Mouse (Mus musculus) hindbrain, embryonic 15.5 days (tissue): ENCODE measurements around the gene Ahnak. TPM values are rescaled to one million over a fixed set of nuclear protein-coding genes. Genes with fewer than 3 reads are reported as not detected.
A peak's percentile ranks its signal among the peaks of the same experiment; 100 is the strongest.
"Not testable (repeated sequence)": the region's sequence is repeated elsewhere in the genome, so short reads cannot be mapped to it uniquely, and the experiment has no call there.

Experiments used
- ATAC-seq: fragments of 200-750 bp; cut with Nextera tagmentation; 2 replicates; pipeline ENCODE4 v1.8.0; 2017; ENCODE audit warnings: low read depth, moderate number of reproducible peaks, moderate TSS enrichment; ENCODE audit not compliant: low FRiP score
- H3K27ac ChIP-seq: fragments of 300-500 bp; sonication (generic); replicated peaks from 2 replicates; pipeline ENCODE4 v1.5.1; 2015; ENCODE audit warnings: mild to moderate bottlenecking, inconsistent platforms
- H3K27me3 ChIP-seq: fragments of 300-500 bp; sonication (generic); 2 replicates; pipeline ENCODE4 v1.6.1; 2015; ENCODE audit warnings: control low read depth, inconsistent platforms
- H3K36me3 ChIP-seq: fragments of 300-500 bp; sonication (generic); 2 replicates; pipeline ENCODE4 v1.6.1; 2015; ENCODE audit warnings: control low read depth, inconsistent platforms
- H3K4me1 ChIP-seq: fragments of 300-500 bp; sonication (generic); replicated peaks from 2 replicates; pipeline ENCODE4 v1.6.1; 2015; ENCODE audit warnings: control low read depth, inconsistent platforms
- H3K4me2 ChIP-seq: fragments of 300-500 bp; sonication (generic); 2 replicates; pipeline ENCODE4 v1.6.1; 2015; ENCODE audit warnings: moderate library complexity, mild to moderate bottlenecking, inconsistent platforms
- H3K4me3 ChIP-seq: fragments of 300-500 bp; sonication (generic); 2 replicates; pipeline ENCODE4 v1.5.1; 2015; ENCODE audit warnings: mild to moderate bottlenecking, inconsistent platforms
- H3K9ac ChIP-seq: fragments of 300-500 bp; sonication (generic); 2 replicates; pipeline ENCODE4 v1.6.1; 2015; ENCODE audit warnings: inconsistent platforms
- H3K9me3 ChIP-seq: fragments of 300-500 bp; sonication (generic); 2 replicates; pipeline ENCODE4 v1.6.1; 2016; ENCODE audit warnings: control low read depth, inconsistent platforms
- WGBS: fragments of 180-500 bp; shearing (Covaris S2); methylation state at CpG from one replicate; pipeline ENCODE4 v1.1.7; 2015; 5-methylcytosine and 5-hydroxymethylcytosine counted together
- polyA plus RNA-seq: library from polyadenylated mRNA; unstranded; fragments of >200 nt; fragmentation: Nextera tagmentation; extraction: Ambion mirVana; gene quantifications from 2 replicates; pipeline ENCODE4 v1.2.1, GENCODE M21; 2015

Ahnak gene
- polyA plus RNA-seq, 1 experiment from 2014 or later = 4.6 TPM

DNA sequence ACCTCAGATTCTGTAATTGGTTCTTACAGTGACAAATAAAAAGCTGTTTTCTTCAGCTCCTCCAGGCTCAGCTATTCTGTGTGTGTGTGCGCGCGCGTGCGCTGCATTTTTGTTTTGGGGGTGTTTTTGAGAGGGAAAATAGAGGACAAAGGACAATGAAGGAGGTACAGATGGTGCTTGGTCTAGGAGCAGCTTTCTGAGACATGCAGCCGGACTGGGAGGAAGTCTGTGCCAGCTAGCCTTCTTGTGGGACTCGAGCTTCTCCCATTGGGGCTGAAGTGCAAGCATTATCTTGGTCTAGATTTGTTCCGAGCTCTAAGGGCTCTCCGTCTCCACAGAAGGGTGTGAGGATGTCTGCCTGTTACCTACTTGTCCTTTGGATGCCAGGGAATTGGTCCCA is 36.8 kb upstream of the Ahnak start:
- no peak for ATAC-seq
- no peak overlapping the region for H3K4me3 ChIP-seq
- H3K27me3 ChIP-seq = no peaks in the 10 kb centered on the region
- H3K27ac ChIP-seq = peak overlapping the region; percentile 89
- peaks cover 29% of the 10 kb centered on the region for H3K4me1 ChIP-seq
- WGBS = 78% methylated on average over 9 of the region's 9 CpGs
- H3K36me3 ChIP-seq = peaks cover 55% of the 10 kb centered on the region
- H3K9ac ChIP-seq = peak overlapping the region; percentile 42; the same call in 1 of the 2 replicates
- no peak overlapping the region for H3K4me2 ChIP-seq
- H3K9me3 ChIP-seq = no peaks in the 10 kb centered on the region

DNA sequence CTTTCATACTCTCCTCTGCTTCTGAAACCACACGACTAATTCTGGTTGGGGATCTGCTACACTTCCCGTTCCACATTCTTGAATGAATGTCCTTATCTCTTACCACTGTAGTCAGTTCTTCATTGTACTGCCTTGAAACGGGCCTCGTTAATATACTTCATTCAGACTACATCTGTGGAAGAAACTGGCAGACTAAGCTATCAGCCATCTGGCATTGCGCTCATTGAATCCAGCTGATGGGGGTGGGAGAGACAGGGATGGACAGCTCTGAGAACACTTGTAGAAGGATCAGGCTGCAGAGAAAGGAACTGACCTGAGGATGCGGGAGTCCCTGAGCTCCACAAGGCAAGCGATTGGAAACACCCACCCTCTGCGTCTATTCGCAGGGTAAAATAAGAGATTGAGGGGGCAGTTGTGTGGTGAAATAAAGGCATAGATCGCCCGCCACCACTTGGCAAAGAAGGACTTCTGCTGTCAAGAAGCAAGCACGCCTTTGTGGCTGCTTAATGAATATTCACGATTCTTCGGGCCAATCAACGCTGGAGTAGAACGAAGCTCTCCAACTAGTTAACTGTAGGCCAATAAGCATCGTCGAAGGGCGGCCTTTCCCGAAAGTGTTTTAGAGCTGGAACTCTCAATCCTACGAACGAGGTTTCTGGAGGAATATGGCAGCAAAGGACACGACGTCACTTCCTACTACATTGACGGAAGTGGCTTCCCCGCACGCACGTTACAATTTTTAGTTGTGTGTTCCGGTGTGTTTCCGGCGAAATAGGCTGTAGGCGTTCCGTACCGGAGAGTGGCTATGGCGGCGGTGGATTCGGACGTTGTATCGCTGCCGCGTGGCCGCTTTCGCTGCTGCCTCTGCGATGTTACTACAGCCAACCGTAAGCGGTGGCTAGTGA is 35.7 kb upstream of the Ahnak start, which contains the start of gene Tut1:
Gene Tut1 (plus strand): TSS at position 713 of the 905 bp plus-strand sequence.
- H3K4me3 ChIP-seq = peak within 1 kb of the TSS; percentile 64
- H3K27ac ChIP-seq = peak within 1 kb of the TSS; percentile 89
- peak; percentile 96 for ATAC-seq
- H3K36me3 ChIP-seq = peaks cover 51% of the 10 kb centered on the region
- H3K4me1 ChIP-seq = peaks cover 29% of the 10 kb centered on the region
- H3K27me3 ChIP-seq = no peaks in the 10 kb centered on the region
- WGBS = 2% methylated on average over 46 of the region's 46 CpGs
- no peaks in the 10 kb centered on the region for H3K9me3 ChIP-seq
- peak within 1 kb of the TSS; percentile 61 for H3K9ac ChIP-seq
- peak within 1 kb of the TSS; percentile 96 for H3K4me2 ChIP-seq

DNA sequence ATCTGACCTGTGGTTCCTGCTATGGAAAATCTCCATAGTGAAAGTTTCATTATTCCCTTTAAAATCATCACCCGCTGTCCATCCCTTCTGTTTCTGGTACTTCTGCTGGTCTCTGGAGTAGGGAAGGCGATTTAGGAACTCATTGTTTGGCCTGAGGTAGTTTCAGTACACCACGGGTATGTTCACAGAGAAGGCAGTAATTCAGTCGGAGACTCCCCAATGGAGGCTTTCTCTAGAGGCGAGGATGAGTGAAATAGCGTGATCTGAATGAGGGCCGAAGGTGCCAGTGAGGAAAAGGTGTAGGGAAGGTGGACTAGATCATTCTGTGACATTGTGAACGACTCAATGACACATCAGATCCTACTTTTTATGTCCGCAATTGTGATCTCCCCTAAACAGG is 34.9 kb upstream of the Ahnak start:
- no peaks in the 10 kb centered on the region for H3K9me3 ChIP-seq
- peak overlapping the region; percentile 96 for H3K4me2 ChIP-seq
- peak overlapping the region; percentile 61 for H3K9ac ChIP-seq
- no peak for ATAC-seq
- H3K4me3 ChIP-seq = peak overlapping the region; percentile 64
- peaks cover 48% of the 10 kb centered on the region for H3K36me3 ChIP-seq
- 10% methylated on average over 9 of the region's 9 CpGs for WGBS
- H3K27ac ChIP-seq = peak overlapping the region; percentile 89
- H3K4me1 ChIP-seq = peaks cover 29% of the 10 kb centered on the region
- H3K27me3 ChIP-seq = no peaks in the 10 kb centered on the region

DNA sequence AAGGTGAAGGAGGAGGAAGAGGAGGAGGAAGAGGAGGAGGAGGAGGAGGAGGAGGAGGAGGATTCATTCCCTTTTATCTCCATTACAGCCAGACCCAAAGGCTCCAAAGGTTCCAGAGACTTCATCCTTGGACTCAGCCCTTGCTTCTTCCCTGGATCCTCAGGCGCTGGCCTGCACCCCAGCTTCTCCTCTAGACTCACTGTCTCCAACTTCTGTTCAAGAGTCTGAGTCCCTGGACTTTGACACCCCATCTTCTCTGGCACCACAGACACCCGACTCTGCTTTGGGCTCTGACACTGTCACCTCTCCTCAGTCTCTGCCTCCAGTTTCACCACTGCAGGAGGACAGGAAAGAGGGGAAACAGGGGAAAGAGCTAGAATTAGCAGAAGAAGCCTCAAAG is 26.8 kb upstream of the Ahnak start:
- WGBS = 91% methylated on average over 2 of the region's 2 CpGs
- Histone ChIP-seq H3K27me3 (no peaks in the 10 kb centered on the region), H3K4me1 (peaks cover 9% of the 10 kb centered on the region), H3K9ac (no peak overlapping the region), H3K4me2 (no peak overlapping the region), H3K4me3 (no peak overlapping the region), H3K36me3 (peaks cover 79% of the 10 kb centered on the region), H3K27ac (no peak overlapping the region), H3K9me3 (no peaks in the 10 kb centered on the region)
- ATAC-seq = no peak

DNA sequence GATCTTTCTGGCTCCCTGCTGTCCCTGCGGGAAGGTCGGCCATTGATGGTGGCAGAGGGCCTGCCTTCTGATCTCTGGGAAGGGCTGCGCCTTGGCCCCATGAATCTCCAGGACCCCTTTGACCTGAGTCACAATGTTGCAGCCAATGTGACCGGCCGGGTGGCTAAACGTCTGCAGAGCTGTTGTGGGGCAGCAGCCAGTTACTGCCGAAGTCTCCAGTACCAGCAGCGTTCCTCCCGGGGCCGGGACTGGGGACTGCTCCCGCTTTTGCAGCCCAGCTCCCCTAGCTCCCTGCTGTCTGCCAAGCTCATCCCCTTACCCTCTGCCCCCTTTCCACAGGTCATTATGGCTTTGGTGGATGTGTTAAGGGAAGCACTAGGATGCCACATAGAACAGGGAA is 24.0 kb upstream of the Ahnak start:
- Histone ChIP-seq H3K4me1 (peaks cover 24% of the 10 kb centered on the region), H3K4me3 (no peak overlapping the region), H3K36me3 (peaks cover 74% of the 10 kb centered on the region), H3K9ac (no peak overlapping the region), H3K4me2 (no peak overlapping the region), H3K27ac (no peak overlapping the region), H3K27me3 (no peaks in the 10 kb centered on the region), H3K9me3 (no peaks in the 10 kb centered on the region)
- ATAC-seq = no peak
- WGBS = 91% methylated on average over 11 of the region's 11 CpGs

DNA sequence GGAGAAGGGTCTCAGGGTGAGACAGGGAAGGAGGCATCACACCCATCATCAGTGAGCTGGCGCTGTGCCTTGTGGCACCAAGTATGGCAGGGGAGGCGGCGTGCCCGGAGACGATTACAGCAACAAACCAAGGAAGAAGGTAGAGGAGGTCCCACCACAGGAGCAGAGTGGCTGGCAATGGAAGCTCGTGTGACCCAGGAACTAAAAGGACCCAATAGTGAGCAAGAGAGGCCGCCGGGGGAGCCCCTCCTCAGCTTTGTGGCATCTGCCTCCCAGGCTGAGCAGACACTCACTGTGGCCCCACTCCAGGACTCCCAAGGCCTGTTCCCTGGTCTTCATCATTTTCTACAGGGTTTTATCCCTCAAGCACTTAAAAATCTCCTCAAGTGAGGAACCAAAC is 23.3 kb upstream of the Ahnak start:
- Histone ChIP-seq H3K27ac (peak overlapping the region; percentile 80; the same call in 1 of the 2 replicates), H3K9me3 (no peaks in the 10 kb centered on the region), H3K27me3 (no peaks in the 10 kb centered on the region), H3K4me3 (peak overlapping the region; percentile 79), H3K4me1 (peaks cover 24% of the 10 kb centered on the region), H3K36me3 (peaks cover 74% of the 10 kb centered on the region), H3K9ac (no peak overlapping the region), H3K4me2 (peak overlapping the region; percentile 68)
- WGBS = 84% methylated on average over 8 of the region's 8 CpGs
- ATAC-seq = no peak

DNA sequence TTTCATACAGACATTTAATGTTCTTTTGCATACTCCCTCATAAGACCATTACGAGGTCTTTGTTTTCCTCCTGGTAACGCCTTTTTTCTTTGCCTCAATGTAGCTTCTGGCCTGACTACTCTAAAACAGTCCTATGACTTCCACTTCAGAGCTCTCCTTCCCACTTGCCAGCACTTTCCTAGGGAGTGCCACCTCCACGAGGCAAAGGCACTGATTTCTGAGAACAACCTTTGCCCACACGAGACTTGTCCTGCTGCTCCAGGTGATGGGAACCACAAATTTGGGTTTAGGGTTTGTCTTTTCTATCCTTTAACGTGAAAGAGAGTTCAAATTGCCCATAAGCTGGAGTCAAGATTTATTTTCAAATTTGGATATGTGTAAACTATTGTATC is 22.9 kb upstream of the Ahnak start:
- Histone ChIP-seq H3K4me2 (peak overlapping the region; percentile 68), H3K9me3 (no peaks in the 10 kb centered on the region), H3K4me1 (peaks cover 24% of the 10 kb centered on the region), H3K9ac (peak overlapping the region; percentile 37), H3K27ac (peak overlapping the region; percentile 80), H3K4me3 (peak overlapping the region; percentile 79), H3K36me3 (peaks cover 74% of the 10 kb centered on the region), H3K27me3 (no peaks in the 10 kb centered on the region)
- no peak for ATAC-seq
- 48% methylated on average over 5 of the region's 5 CpGs for WGBS

DNA sequence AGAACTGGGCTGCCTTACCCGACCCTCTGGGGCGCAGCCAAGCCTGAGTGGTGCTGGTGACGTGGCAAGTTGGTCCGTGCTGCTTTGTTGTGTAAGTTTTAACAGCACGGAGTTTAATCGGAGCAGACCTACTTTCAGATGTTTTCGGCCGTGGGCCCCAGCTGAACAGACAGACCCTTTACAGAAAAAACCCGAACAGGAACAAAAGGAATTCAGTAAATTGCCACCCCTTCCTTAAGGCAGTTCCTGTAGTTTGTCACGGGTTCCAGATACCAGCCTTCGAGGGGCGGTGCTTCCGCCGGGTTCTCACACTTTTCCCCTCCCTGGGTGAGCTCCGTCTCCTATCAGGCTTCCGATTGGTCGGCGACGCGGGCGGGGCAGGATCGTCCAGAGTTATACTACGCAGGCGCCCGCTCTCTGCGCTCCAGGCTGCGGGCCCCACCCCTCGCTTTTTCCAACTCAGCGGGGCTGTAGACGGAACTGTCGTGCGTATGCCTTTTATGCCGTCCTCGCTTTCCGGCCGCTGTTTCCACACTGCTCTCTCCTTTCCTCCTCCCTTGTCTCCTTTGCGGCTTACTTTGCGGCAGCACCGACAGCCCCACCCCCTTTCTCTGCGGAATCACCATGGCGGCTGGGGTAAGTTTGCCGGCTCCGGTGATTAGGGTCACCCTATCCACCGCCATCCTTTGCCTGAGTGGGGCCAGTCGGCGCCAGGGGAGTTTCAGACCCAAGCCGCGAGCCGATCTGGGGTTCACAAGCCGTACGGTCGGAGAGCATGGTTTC is 22.3 kb upstream of the Ahnak start, which contains the start of gene Eef1g:
Gene Eef1g (plus strand): TSS at position 452 of the 783 bp plus-strand sequence.
- Histone ChIP-seq H3K4me3 (peak within 1 kb of the TSS; percentile 79), H3K36me3 (peaks cover 74% of the 10 kb centered on the region), H3K9me3 (no peaks in the 10 kb centered on the region), H3K27ac (peak within 1 kb of the TSS; percentile 83), H3K4me1 (peaks cover 24% of the 10 kb centered on the region), H3K9ac (peak within 1 kb of the TSS; percentile 77), H3K27me3 (no peaks in the 10 kb centered on the region), H3K4me2 (peak within 1 kb of the TSS; percentile 68)
- peak; percentile 99 for ATAC-seq
- WGBS = under 1% methylated on average over 52 of the region's 52 CpGs

DNA sequence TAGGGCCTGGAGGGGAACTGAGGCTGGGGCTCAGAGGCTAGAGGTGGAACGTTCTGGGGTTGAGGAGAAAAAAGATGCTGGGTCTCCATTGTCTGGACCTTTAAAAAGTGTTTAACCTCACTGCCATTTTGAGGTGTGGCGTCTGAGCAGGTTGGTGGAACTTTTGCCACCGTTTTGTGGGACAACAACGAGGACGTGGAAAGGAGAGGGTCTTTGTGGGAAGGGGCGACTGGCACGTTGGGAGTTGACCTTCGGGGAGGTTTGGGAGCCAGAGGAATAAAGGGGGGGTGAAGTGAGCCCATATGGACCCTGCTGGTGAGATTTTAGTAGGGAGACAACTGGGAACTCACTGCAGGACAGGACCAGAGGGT is 21.7 kb upstream of the Ahnak start:
- H3K36me3 ChIP-seq = peaks cover 74% of the 10 kb centered on the region
- H3K4me2 ChIP-seq = peak overlapping the region; percentile 68
- peaks cover 24% of the 10 kb centered on the region for H3K4me1 ChIP-seq
- peak overlapping the region; percentile 77 for H3K9ac ChIP-seq
- peak overlapping the region; percentile 79 for H3K4me3 ChIP-seq
- 0% methylated on average over 8 of the region's 8 CpGs for WGBS
- peak overlapping the region; percentile 83 for H3K27ac ChIP-seq
- H3K27me3 ChIP-seq = no peaks in the 10 kb centered on the region
- H3K9me3 ChIP-seq = no peaks in the 10 kb centered on the region
- 0 out of 2 replicates have a peak, but pooled peaks have one; percentile 2 for ATAC-seq

DNA sequence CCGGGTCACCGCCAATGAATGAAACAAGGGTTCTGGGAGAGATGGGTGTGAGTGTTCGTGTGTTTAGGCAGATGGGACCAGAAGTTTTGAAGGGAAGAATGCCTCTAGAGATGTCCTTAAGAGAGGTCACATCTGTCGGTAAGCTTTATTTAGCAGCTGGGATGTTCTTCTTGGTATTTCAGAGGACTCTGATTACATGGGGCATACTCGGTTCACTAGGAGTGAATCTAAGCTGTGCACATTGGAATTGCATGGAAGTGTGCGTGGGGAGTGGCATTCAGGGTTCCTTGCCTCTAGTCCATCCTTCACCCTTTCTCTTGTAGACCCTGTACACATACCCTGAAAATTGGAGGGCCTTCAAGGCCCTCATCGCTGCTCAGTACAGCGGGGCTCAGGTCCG is 21.2 kb upstream of the Ahnak start:
- Histone ChIP-seq H3K9ac (peak overlapping the region; percentile 77), H3K27ac (peak overlapping the region; percentile 83), H3K36me3 (peaks cover 74% of the 10 kb centered on the region), H3K4me1 (peaks cover 24% of the 10 kb centered on the region), H3K4me3 (peak overlapping the region; percentile 79), H3K27me3 (no peaks in the 10 kb centered on the region), H3K9me3 (no peaks in the 10 kb centered on the region), H3K4me2 (peak overlapping the region; percentile 68)
- WGBS = 7% methylated on average over 9 of the region's 9 CpGs
- no peak for ATAC-seq

DNA sequence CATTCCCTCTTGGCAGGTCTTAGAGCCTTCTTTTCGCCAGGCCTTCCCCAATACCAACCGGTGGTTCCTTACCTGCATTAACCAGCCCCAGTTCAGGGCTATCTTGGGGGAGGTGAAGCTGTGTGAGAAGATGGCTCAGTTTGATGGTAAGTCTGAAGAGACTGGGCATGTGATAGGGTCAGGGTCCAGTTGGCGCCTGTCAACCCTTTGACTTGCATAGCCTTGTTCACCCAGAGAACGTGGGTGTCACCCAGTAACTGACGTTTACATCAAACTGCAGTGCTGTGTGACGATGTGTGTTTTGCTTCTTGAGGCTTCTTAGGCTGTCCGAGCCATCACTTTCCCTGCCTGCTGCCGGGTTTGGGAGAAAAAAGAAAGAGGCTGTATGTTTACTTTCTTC is 16.6 kb upstream of the Ahnak start:
- Histone ChIP-seq H3K4me1 (peaks cover 15% of the 10 kb centered on the region), H3K36me3 (peaks cover 83% of the 10 kb centered on the region)
- not testable (repeated sequence) for H3K9me3 ChIP-seq, H3K4me3 ChIP-seq, ATAC-seq, H3K27me3 ChIP-seq, H3K27ac ChIP-seq, H3K4me2 ChIP-seq, H3K9ac ChIP-seq
- WGBS = 91% methylated on average over 8 of the region's 8 CpGs

DNA sequence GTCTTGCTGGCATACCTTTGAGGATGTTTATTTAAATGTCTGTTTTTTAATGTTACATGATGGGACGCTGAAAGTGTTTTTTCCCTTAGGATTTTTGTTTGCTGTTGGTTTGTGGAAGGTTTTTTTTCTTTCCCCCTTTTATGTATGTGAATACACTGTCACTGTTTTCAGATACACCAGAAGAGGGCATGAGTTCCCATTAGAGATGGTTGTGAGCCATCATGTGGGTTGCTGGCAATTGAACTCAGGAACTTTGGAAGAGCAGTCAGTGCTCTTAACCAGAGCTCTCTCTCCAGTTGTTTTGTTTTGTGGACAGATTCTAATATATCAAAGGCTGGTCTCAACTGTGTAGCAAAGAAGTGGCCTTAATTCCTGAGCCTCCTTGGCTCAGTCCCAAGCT is 14.4 kb upstream of the Ahnak start:
- Histone ChIP-seq H3K4me2 (no peak overlapping the region), H3K9ac (no peak overlapping the region), H3K36me3 (peaks cover 93% of the 10 kb centered on the region), H3K27me3 (no peaks in the 10 kb centered on the region), H3K4me3 (no peak overlapping the region), H3K27ac (no peak overlapping the region), H3K9me3 (no peaks in the 10 kb centered on the region), H3K4me1 (no peaks in the 10 kb centered on the region)
- ATAC-seq = no peak
- WGBS = 91% methylated on average over 1 of the region's 1 CpGs
